Mouse (Mus musculus): Measurements from ENCODE around the gene Fmnl2. TPM values are rescaled to one million over a fixed set of nuclear protein-coding genes. Genes with fewer than 3 reads are reported as not detected.

Gene Fmnl2
- polyA plus RNA-seq, 1 experiment from 2014 or later: 10.5 TPM

DNA sequence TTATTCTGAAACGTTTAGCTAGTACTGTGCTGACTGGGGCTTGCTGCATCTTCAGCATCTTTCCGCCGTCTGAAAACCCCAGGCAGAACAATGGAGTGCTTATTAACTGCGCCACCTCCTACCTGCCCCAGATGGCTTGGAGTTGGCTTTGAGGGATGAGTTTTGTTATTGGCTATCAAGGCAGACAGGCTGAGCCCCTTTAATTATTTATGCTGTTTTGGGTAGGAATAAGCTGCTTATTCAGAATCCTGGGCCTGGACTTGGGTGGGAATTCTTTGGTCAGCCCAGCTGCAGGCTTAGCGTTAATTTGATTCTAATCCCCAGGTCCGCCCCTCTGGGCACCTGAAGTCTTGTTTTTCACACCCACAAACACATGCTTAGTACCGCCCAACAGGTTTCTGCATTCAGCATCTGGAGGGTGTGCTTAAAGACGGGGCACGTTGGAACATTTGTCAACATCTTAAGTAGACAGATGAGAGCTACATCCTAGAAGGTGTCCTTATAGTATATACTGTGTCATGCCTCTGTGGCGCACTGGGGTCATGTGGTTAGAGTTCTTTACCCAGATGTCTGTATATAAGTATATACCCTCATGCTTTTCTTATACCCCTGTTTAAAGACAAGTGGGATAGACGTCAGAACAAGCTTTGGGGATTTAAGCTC is 89.0 kb downstream of the Fmnl2 start:
- H3K4me3 ChIP-seq: no peak overlapping the region
- H3K27me3 ChIP-seq: no peaks in the 10 kb centered on the region
- no peak overlapping the region for H3K4me2 ChIP-seq
- peak; percentile 47 for ATAC-seq (ENCODE audit: low read depth)
- H3K4me1 ChIP-seq (replicated peaks): peaks cover 43% of the 10 kb centered on the region
- H3K9ac ChIP-seq: no peak overlapping the region
- peak overlapping the region; percentile 86 for H3K27ac ChIP-seq (replicated peaks)
- no peaks in the 10 kb centered on the region for H3K36me3 ChIP-seq
- 47% methylated on average over 11 of the region's 11 CpGs for whole genome bisulfite sequencing
- no peaks in the 10 kb centered on the region for H3K9me3 ChIP-seq

DNA sequence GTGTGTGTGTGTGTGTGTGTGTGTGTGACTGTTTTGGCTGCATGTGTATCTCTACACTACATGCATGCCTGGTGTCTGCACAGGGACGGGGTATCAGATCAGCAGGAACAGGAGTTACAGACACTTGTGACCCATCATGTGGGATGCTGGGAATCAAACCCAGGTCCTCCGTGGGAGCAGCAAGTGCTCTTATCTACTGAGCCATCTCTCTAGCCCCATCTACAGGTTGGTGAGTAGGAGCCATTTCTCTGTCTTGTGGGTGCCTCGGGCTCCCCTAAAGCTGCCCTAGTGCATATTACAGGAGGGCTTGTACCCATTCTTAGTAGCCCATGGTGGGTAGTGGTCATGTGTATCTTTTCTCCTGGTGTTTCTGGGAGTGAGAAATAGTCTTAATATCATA is 90.7 kb downstream of the Fmnl2 start:
- Histone ChIP-seq H3K9me3 (no peaks in the 10 kb centered on the region), H3K27me3 (no peaks in the 10 kb centered on the region), H3K27ac (replicated peaks) (no peak overlapping the region), H3K4me2 (no peak overlapping the region), H3K4me1 (replicated peaks) (peaks cover 43% of the 10 kb centered on the region), H3K4me3 (no peak overlapping the region), H3K9ac (no peak overlapping the region), H3K36me3 (no peaks in the 10 kb centered on the region)
- WGBS: 95% methylated on average over 3 of the region's 3 CpGs
- ATAC-seq (ENCODE audit: low read depth): no peak

DNA sequence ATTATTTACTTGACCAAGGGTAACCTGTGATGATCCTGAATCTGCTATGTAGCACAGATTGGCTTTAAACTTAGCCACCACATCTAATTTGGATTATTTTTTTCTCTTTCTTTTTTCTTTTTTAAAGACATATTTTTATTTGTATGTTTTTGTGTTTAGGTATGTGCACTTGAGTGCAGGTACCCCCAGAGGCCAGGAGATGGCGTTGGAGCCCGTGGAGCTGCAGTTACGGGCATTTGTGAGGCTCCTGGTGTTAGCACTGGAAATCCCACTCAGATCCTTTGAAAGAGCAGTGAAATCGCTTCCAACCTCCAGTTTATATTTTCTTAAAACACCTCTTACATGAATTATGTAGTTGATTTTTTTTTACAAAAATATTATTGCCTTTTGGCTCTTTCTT is 91.9 kb downstream of the Fmnl2 start:
- H3K4me1 ChIP-seq (replicated peaks): peaks cover 33% of the 10 kb centered on the region
- no peaks in the 10 kb centered on the region for H3K27me3 ChIP-seq
- H3K4me2 ChIP-seq: no peak overlapping the region
- no peaks in the 10 kb centered on the region for H3K9me3 ChIP-seq
- no peak overlapping the region for H3K4me3 ChIP-seq
- no peak overlapping the region for H3K9ac ChIP-seq
- H3K36me3 ChIP-seq: no peaks in the 10 kb centered on the region
- WGBS: 95% methylated on average over 4 of the region's 4 CpGs
- no peak overlapping the region for H3K27ac ChIP-seq (replicated peaks)
- no peak for ATAC-seq (ENCODE audit: low read depth)

DNA sequence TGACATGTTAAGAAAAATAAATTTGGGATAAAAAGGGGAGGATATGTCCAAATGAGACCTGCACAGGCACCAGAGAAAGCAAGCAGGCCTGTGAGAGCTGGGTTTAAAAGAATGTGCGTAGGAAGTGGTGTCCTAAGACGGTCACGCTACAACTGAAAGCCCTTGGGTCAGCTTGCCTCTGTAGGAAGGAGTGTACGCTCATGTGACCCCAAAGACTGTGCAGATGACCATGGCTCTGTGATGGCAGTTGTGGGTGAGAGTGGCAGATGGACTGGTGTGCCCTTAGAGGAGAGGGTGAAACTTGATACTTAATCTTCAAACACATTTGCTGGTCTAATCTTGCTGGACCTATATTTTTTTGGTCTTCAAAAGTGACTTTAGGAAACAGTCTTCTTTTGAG is 92.6 kb downstream of the Fmnl2 start:
- no peak for ATAC-seq (ENCODE audit: low read depth)
- H3K9me3 ChIP-seq: no peaks in the 10 kb centered on the region
- H3K4me2 ChIP-seq: no peak overlapping the region
- no peaks in the 10 kb centered on the region for H3K36me3 ChIP-seq
- no peak overlapping the region for H3K27ac ChIP-seq (replicated peaks)
- H3K27me3 ChIP-seq: no peaks in the 10 kb centered on the region
- no peak overlapping the region for H3K9ac ChIP-seq
- H3K4me3 ChIP-seq: no peak overlapping the region
- 82% methylated on average over 4 of the region's 4 CpGs for WGBS
- peaks cover 27% of the 10 kb centered on the region for H3K4me1 ChIP-seq (replicated peaks)

DNA sequence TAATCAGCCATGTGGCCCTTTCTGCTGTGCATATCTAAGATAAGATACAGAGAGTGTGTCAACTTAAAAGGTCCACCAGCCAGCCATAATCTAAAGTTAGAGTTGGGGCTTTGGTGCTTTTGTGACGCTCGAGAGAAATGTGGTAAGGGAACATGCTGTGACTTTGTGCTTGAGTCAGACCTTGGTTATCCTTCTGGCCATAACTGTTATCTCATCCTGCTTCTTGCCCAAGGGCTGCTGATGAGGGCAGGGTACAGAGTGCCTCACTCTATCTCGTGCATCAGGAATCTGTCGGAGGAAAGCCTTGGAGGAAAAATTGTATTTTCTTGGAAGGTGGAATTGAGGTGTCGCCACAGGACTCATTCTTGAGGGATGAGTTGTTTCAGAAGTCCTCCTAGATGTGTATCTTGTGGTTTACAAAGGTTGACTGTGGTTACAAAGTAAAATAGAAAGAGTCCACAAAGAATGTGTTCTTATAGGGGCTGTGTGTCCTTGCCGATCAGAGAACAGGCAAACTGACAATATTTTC is 94.6 kb downstream of the Fmnl2 start:
- H3K4me3 ChIP-seq: no peak overlapping the region
- no peaks in the 10 kb centered on the region for H3K36me3 ChIP-seq
- H3K27me3 ChIP-seq: no peaks in the 10 kb centered on the region
- H3K27ac ChIP-seq (replicated peaks): no peak overlapping the region
- H3K9ac ChIP-seq: no peak overlapping the region
- H3K4me2 ChIP-seq: no peak overlapping the region
- 91% methylated on average over 6 of the region's 6 CpGs for WGBS
- no peaks in the 10 kb centered on the region for H3K9me3 ChIP-seq
- ATAC-seq (ENCODE audit: low read depth): no peak
- H3K4me1 ChIP-seq (replicated peaks): peaks cover 7% of the 10 kb centered on the region; the same call in 1 of the 2 replicates

DNA sequence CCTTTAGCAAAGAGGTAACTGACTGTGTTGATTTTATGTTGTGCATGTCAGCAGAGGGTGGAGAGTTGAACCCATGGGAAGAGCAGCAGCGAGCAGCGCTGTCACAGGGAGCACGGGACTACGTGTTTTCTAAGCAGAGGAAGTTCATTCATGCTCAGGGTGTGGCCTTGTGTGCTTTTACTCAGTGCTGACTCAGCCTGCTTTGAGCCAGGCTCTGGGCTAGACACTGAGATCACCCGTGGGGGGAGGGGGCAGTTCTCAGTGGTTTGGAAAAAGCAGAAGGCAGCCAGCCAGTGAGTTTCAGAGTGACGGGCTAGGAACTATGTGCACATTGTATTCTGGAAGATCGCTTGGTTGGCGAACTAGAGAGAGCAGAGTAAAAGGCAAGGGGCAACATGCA is 97.4 kb downstream of the Fmnl2 start:
- Histone ChIP-seq H3K4me2 (no peak overlapping the region), H3K4me3 (no peak overlapping the region), H3K27ac (replicated peaks) (no peak overlapping the region), H3K9me3 (no peaks in the 10 kb centered on the region), H3K9ac (no peak overlapping the region), H3K36me3 (no peaks in the 10 kb centered on the region), H3K4me1 (replicated peaks) (peaks cover 33% of the 10 kb centered on the region), H3K27me3 (no peaks in the 10 kb centered on the region)
- no peak for ATAC-seq (ENCODE audit: low read depth)
- WGBS: 80% methylated on average over 8 of the region's 8 CpGs

DNA sequence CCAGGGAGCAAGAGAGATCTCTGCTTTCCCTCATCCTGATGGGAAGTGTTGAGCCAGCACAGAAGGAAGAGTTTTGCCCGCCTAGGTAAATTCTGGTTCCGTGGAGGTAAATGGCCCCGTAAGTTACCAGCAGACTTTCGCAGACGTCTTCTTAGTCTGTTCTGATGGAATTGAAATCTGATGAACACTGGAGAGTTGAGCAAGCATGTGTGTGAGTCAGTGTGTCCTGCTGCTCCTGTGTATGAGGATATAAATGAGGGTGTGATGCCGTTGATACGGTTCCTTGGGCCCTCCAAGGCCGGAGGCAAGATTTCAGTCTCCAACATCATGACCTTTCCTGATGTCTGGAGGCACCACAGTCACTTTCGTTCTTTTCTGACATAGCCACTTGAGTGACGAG is 98.2 kb downstream of the Fmnl2 start:
- Histone ChIP-seq H3K36me3 (no peaks in the 10 kb centered on the region), H3K4me2 (no peak overlapping the region), H3K27me3 (no peaks in the 10 kb centered on the region), H3K4me3 (no peak overlapping the region), H3K4me1 (replicated peaks) (peaks cover 36% of the 10 kb centered on the region), H3K9me3 (no peaks in the 10 kb centered on the region), H3K27ac (replicated peaks) (no peak overlapping the region), H3K9ac (no peak overlapping the region)
- WGBS: 93% methylated on average over 10 of the region's 10 CpGs
- ATAC-seq (ENCODE audit: low read depth): no peak

DNA sequence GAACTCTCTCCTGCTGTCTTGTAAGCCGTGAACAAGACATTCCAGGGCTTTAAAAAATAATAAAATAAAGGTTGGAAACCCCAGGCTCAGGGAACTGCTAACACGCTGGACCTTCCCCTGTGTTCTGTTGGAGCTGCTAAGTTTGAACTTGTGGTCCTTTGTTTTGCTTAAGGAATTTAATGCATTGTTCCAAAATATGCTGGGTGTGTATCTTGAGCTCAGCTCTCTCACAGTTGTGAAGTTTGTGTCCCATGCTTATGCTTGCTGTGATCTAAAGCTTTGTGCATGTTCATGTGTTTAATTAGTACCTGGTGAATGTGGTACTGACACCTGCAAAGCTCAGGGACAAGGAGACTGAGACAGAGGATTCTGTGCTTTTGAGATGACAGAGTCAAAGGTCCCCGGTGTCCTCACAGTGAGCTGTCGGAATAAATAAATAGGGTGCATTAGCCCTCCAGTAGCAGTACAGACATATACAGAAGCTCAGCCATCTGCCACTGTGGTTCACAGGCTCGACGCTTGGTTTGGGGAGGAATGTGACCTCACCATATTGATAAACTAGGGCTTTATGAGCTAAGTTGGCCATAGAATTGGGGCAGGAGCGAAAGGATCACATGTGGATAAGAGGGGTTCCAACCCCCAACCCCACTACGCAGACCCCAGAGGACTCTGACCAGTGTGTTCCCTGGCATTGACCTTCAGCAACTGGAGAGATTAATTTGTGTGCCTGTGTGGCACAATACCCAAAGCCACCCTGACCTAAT is 100.3 kb downstream of the Fmnl2 start:
- WGBS: 31% methylated on average over 8 of the region's 8 CpGs
- H3K9ac ChIP-seq: peak overlapping the region; percentile 57
- peak overlapping the region; percentile 80 for H3K27ac ChIP-seq (replicated peaks)

DNA sequence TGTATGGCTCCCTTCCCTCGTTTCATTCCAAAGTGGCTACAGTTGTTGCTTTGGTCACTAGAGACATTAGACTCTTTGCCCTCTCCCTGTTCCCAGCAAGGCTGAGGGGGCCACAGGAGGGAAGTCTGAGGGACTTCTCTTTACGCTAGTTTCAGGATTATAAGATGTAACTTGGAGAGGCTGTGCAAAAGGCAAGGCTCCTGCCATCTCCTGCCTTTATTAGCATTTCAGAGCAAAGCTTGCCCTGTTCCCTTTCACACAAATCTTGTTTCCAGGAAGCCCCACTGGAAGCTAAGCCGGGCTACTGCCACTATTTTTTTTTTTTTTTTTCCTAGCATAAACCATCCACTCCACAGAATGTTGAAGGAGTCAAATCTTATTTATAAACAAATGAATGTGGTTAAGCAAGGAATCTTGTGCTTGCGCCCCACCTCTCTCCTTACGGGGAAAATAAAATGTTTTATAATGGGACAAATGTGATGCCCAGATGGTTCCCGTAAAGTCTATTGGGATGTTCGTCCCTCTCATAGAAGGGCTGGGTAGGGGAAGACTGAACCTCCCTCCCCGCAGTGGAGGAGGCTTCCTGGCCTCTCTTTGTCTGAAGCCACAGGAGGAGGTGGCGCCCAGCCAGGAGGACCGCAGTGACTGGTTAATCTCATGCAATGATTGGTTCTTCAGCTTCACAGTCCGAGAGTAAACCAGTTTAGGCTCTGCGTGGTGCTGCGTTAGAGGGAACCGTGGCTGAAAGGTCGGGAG is 101.1 kb downstream of the Fmnl2 start:
- H3K36me3 ChIP-seq: no peaks in the 10 kb centered on the region
- H3K4me2 ChIP-seq: peak overlapping the region; percentile 52
- no peaks in the 10 kb centered on the region for H3K27me3 ChIP-seq
- peak overlapping the region; percentile 80 for H3K27ac ChIP-seq (replicated peaks)
- peak overlapping the region; percentile 57 for H3K9ac ChIP-seq
- ATAC-seq (ENCODE audit: low read depth): peak; percentile 71
- no peaks in the 10 kb centered on the region for H3K9me3 ChIP-seq
- H3K4me1 ChIP-seq (replicated peaks): peaks cover 50% of the 10 kb centered on the region
- WGBS: 4% methylated on average over 15 of the region's 15 CpGs
- peak overlapping the region; percentile 16 for H3K4me3 ChIP-seq

More for the DNA sequence above, 100.3 kb downstream of the Fmnl2 start:
- H3K9me3 ChIP-seq: no peaks in the 10 kb centered on the region
- no peaks in the 10 kb centered on the region for H3K36me3 ChIP-seq
- peak overlapping the region; percentile 52 for H3K4me2 ChIP-seq
- H3K27me3 ChIP-seq: no peaks in the 10 kb centered on the region
- peak; percentile 24 for ATAC-seq (ENCODE audit: low read depth)
- H3K4me1 ChIP-seq (replicated peaks): peaks cover 45% of the 10 kb centered on the region
- no peak overlapping the region for H3K4me3 ChIP-seq

DNA sequence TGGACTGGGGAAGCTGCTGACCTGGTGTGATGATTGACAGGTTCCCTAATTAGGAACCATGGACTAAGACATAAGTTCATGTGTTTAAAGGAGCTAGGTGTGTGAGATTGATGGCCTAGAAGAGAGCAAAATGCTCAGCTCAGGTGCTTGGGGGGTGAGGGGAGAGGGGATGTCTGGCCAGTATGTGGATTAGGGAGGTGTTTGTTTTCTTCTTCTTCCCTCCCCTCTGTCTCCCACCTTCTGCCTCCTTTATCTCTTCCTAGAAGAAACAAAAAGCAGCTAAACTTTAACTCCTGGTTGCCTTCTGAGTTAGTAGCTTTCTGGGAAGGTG is 101.6 kb downstream of the Fmnl2 start:
- no peaks in the 10 kb centered on the region for H3K9me3 ChIP-seq
- peak overlapping the region; percentile 57 for H3K9ac ChIP-seq
- no peaks in the 10 kb centered on the region for H3K27me3 ChIP-seq
- ATAC-seq (ENCODE audit: low read depth): peak; percentile 42; the same call in 1 of the 2 replicates
- peak overlapping the region; percentile 16 for H3K4me3 ChIP-seq
- peak overlapping the region; percentile 52 for H3K4me2 ChIP-seq
- no peaks in the 10 kb centered on the region for H3K36me3 ChIP-seq
- H3K4me1 ChIP-seq (replicated peaks): peaks cover 55% of the 10 kb centered on the region
- H3K27ac ChIP-seq (replicated peaks): peak overlapping the region; percentile 80

DNA sequence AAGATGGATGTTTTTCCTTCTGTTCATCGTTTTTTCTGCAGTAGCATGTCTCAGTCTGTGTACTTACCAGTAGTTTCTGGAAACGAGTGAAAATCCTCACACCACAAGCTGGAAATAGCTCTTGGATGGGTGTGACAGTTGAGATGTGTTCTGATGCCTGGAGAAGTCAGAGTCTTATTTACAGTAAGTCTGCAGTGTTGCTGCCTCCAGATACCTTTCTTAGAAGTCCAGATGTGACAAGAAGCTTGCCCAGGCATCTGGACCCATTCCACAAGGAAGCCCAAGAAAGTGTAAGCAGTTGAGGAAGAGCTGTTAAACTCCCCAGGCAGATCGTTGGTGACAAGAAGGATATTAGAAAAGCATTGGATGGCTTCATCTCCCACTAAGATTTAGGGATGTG is 102.3 kb downstream of the Fmnl2 start:
- H3K4me1 ChIP-seq (replicated peaks): peaks cover 63% of the 10 kb centered on the region
- no peak overlapping the region for H3K4me2 ChIP-seq
- H3K9me3 ChIP-seq: no peaks in the 10 kb centered on the region
- no peak for ATAC-seq (ENCODE audit: low read depth)
- H3K27me3 ChIP-seq: no peaks in the 10 kb centered on the region
- H3K36me3 ChIP-seq: no peaks in the 10 kb centered on the region
- no peak overlapping the region for H3K27ac ChIP-seq (replicated peaks)
- WGBS: 61% methylated on average over 3 of the region's 3 CpGs
- H3K9ac ChIP-seq: no peak overlapping the region
- no peak overlapping the region for H3K4me3 ChIP-seq

DNA sequence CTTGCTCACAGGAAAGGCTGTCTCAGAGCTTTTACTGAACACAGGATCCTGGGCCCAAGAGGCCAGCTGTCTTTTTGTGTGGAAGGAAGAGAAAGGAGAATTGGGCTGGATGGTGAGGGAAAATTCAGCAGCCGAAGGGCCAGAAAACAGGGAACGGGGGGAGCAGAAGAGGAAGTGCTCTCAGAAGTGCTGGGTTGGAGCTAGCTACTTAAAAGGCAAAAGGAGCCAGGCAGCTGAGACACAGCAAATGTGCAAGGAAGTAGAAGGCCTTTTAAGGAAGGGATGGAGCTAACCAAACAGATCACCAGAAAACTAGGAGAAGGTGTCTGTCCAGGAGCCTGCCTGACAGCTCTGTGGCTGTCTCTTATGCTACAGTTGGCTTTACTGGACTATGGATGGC is 103.0 kb downstream of the Fmnl2 start:
- ATAC-seq (ENCODE audit: low read depth): no peak
- H3K4me2 ChIP-seq: no peak overlapping the region
- H3K9ac ChIP-seq: no peak overlapping the region
- H3K36me3 ChIP-seq: no peaks in the 10 kb centered on the region
- H3K27ac ChIP-seq (replicated peaks): no peak overlapping the region
- no peak overlapping the region for H3K4me3 ChIP-seq
- H3K27me3 ChIP-seq: no peaks in the 10 kb centered on the region
- peaks cover 70% of the 10 kb centered on the region for H3K4me1 ChIP-seq (replicated peaks)
- 75% methylated on average over 2 of the region's 2 CpGs for WGBS
- no peaks in the 10 kb centered on the region for H3K9me3 ChIP-seq
